Comparison of ENCODE assay signal across 9 mouse cellular contexts in the genomic region with DNA sequence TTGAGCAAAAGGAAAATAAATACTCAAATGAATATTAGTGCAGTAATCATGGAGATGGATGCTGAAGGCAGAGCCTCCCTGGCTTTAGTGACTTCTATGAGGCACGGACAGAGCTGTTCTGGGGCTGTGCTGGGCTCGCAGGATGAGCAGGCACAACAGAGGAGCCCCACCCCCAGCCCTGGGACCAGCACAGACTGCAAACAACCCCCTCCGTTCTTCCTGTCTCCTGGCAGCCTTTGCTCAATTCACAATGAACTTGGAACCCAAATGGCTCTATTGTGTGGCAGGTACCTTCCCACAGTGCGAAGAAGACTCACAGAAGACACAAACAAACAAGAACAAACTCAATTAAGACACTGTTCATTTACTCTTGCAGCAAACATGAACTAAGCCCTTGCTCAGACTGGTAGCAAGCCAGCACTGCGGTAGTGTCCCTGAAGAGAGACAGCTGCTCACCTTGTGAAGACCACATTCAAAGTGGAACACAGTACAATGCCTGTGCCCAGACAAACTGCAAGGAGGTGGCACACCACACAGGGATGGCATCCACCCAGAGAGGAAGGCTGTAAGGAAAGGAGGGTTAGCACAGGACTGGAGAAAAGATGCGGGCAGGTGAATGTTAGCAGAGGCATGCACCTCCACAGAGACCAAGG.
DNase-seq lines count a peak whose midpoint lies in the region; TF ChIP-seq lines count a peak whose summit lies in the region.
"Had no signal": no experiment of that assay in that cellular context is flagged by ENCODE, and none has a peak within 500 bp of the region (broad histone marks: within the 10 kb centered on the region; RNA-seq: fewer than 3 reads in every experiment).

No protein-coding gene starts in this region.

- TF ChIP-seq POLR2A in thymus, adult 2 months (IDR thresholded peaks at IDR 0.05; ENCODE audit: control insufficient read depth, extremely low read depth, insufficient read depth, low read length, poor library complexity), result no peak

- no peak overlapping the region for H3K4me3 ChIP-seq in heart, embryonic 10.5 days
- no peak overlapping the region for H3K4me3 ChIP-seq in thymus, adult 2 months (ENCODE audit: control insufficient read depth, insufficient read depth, low read length)
- H3K4me3 ChIP-seq: limb, embryonic 13.5 days had no signal

- H3K36me3 ChIP-seq in heart, embryonic 10.5 days, result no peaks in the 10 kb centered on the region; the same call in 1 of the 2 replicates
- H3K36me3 ChIP-seq in thymus, adult 2 months (ENCODE audit: control insufficient read depth, insufficient read depth, low read length), result no peaks in the 10 kb centered on the region
- H3K36me3 ChIP-seq: limb, embryonic 13.5 days had no signal

- H3K27me3 ChIP-seq in heart, embryonic 10.5 days (ENCODE audit: insufficient read depth, poor library complexity, severe bottlenecking), result no peaks in the 10 kb centered on the region
- H3K27me3 ChIP-seq in thymus, adult 2 months (ENCODE audit: control insufficient read depth, insufficient read depth, low read length), result no peaks in the 10 kb centered on the region
- H3K27me3 ChIP-seq: limb, embryonic 13.5 days had no signal

- intact Hi-C loops in left cerebral cortex, postnatal 36 days (cut with DNase I), result no loop called here

- no peaks in the 10 kb centered on the region for H3K9me3 ChIP-seq in heart, embryonic 10.5 days
- H3K9me3 ChIP-seq: limb, embryonic 13.5 days had no signal

- H3K27ac ChIP-seq in heart, embryonic 10.5 days, result peak overlapping the region; percentile 69
- no peak overlapping the region for H3K27ac ChIP-seq in thymus, adult 2 months (ENCODE audit: control insufficient read depth, insufficient read depth, low read length)
- H3K27ac ChIP-seq: limb, embryonic 13.5 days had no signal

- 37% methylated on average over 6 of the region's 6 CpGs for WGBS in heart, embryonic 10.5 days
- 67% methylated on average over 6 of the region's 6 CpGs for WGBS in thymus, adult 2 months

- no peak for DNase-seq in heart, embryonic 10.5 days (ENCODE audit: low spot score)
- DNase-seq in heart, adult 18-20 months, result no peak
- peak; percentile 39 for DNase-seq in thymus, adult 2 months
- no peak for DNase-seq in thymus, adult 18-20 months
- DNase-seq in liver, result peak; percentile 50
- DNase-seq in thymus, postnatal 4 days, result peak; percentile 60
- DNase-seq in left cerebral cortex, adult 18-20 months (ENCODE audit: low spot score in 2 of 2), result no peak
- DNase-seq in left cerebral cortex, postnatal 36 days (ENCODE audit: low spot score in 2 of 2), result no peak

- TF ChIP-seq CTCF in thymus, adult 2 months (IDR thresholded peaks at IDR 0.05; ENCODE audit: borderline replicate concordance, control insufficient read depth, extremely low read depth, insufficient read depth, low read length, poor library complexity), result no peak

- H3K4me1 ChIP-seq in heart, embryonic 10.5 days, result peaks cover 86% of the 10 kb centered on the region
- H3K4me1 ChIP-seq in thymus, adult 2 months (replicated peaks; ENCODE audit: control insufficient read depth, insufficient read depth, low read length), result peaks cover 5% of the 10 kb centered on the region

Comparison
In these comparisons a context has a peak if more than half of its experiments do, and no peak if none do; other contexts are left out.
1. DNase-seq: peak in thymus, adult 2 months (single experiment), liver (single experiment) and thymus, postnatal 4 days (single experiment); none in heart, embryonic 10.5 days (single experiment), heart, adult 18-20 months (0 of 2), thymus, adult 18-20 months (0 of 2), left cerebral cortex, adult 18-20 months (0 of 2) and left cerebral cortex, postnatal 36 days (0 of 2).